Mouse (Mus musculus) central nervous system, embryonic 14 days (tissue): ENCODE measurements around the gene Gne. TPM values are rescaled to one million over a fixed set of nuclear protein-coding genes. Genes with fewer than 3 reads are reported as not detected.

Source experiments
- polyA plus RNA-seq: library from polyadenylated mRNA; depleted of rRNA; stranded (reverse); fragments of >200 nt; gene quantifications from 2 replicates; pipeline ENCODE4 v1.2.3, GENCODE M21; 2012; rRNA removed

Gne gene
- polyA plus RNA-seq = 14.1 and 17.2 TPM in 2 replicates

DNA sequence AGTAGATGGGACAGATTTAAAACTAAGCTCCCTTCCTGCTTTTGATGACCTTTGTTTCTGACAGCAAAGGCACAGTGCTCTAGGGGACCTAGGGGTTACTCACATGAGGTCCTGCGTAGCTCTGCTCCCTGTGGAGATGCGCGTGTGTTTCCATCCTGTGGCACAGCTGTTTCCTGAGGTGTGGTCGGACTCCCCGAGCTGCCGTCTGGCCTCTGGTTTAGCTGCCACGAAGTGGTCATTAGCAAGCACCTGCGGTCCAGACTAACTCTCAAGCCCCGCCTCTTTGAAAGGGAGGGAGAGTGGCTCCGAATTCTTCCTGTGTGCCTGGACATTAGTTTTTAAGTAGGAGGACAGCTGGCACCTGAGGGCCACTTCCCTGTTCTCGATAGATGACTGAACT is at the start of gene Gne:
Gene Gne, minus strand, starts transcription at position 233 of the 400 bp plus-strand sequence.

GRCm38 (mm10) chr4:44004126-44004525 is 79.9 kb downstream of the Gne start, which contains the start of gene Clta:
Gene Clta, plus strand, starts transcription at chr4:44004452.

Other genes with a start within 250 kb of the Gne start
- gene Olfr157, start 244.0 kb downstream of the Gne start, polyA plus RNA-seq = not detected in 2 replicates
- gene Olfr155, start 232.6 kb downstream of the Gne start, polyA plus RNA-seq = not detected in 2 replicates
- 17.9 and 28.9 TPM in 2 replicates for gene Reck, start 208.6 kb downstream of the Gne start, polyA plus RNA-seq
- gene Glipr2, start 126.8 kb downstream of the Gne start, polyA plus RNA-seq = 24.4 and 31.2 TPM in 2 replicates
- 0.12 and 0.24 TPM in 2 replicates for gene Ccin, start 100.7 kb downstream of the Gne start, polyA plus RNA-seq
- 471 and 505 TPM in 2 replicates for gene Clta, start 79.7 kb downstream of the Gne start, polyA plus RNA-seq
- gene Rnf38, start 149.6 kb upstream of the Gne start, polyA plus RNA-seq = 224 and 240 TPM in 2 replicates
- gene Melk, start 216.7 kb upstream of the Gne start, polyA plus RNA-seq = 12.1 and 16.1 TPM in 2 replicates